Mouse (Mus musculus): ENCODE data around the gene Fcgr3. TPM values are rescaled to one million over a fixed set of nuclear protein-coding genes. Genes with fewer than 3 reads are reported as not detected.

Gene Fcgr3
- 1.3 TPM for polyA plus RNA-seq (2017; shearing (Covaris generic))

GRCm38 (mm10) chr1:171064491-171065242 lies at the start of gene Fcgr3:
TSS of gene Fcgr3 (minus strand) at chr1:171064935.

GRCm38 (mm10) chr1:171113873-171114299 lies 49.2 kb upstream of the Fcgr3 start, which contains the start of gene Cfap126:
TSS of gene Cfap126 (plus strand) at chr1:171113918.

GRCm38 (mm10) chr1:171018737-171019136 lies 46.0 kb downstream of the Fcgr3 start, which contains the start of gene Fcgr4:
TSS of gene Fcgr4 (plus strand) at chr1:171018920.

Other genes starting within 250 kb of the Fcgr3 start
- 1.8 TPM for gene Atf6, start 197.2 kb downstream of the Fcgr3 start, polyA plus RNA-seq (2017; shearing (Covaris generic))
- gene Gm26620, start 179.9 kb downstream of the Fcgr3 start, polyA plus RNA-seq (2017; shearing (Covaris generic)), result 0.49 TPM
- 38.2 TPM for gene Dusp12, start 179.4 kb downstream of the Fcgr3 start, polyA plus RNA-seq (2017; shearing (Covaris generic))
- gene Fcrlb, start 152.0 kb downstream of the Fcgr3 start, polyA plus RNA-seq (2017; shearing (Covaris generic)), result not detected
- not detected for gene Fcrla, start 137.4 kb downstream of the Fcgr3 start, polyA plus RNA-seq (2017; shearing (Covaris generic))
- gene Fcgr2b, start 88.4 kb downstream of the Fcgr3 start, polyA plus RNA-seq (2017; shearing (Covaris generic)), result not detected
- gene Fcgr4, start 46.0 kb downstream of the Fcgr3 start, polyA plus RNA-seq (2017; shearing (Covaris generic)), result not detected
- not detected for gene Cfap126, start 49.0 kb upstream of the Fcgr3 start, polyA plus RNA-seq (2017; shearing (Covaris generic))
- 119 TPM for gene Sdhc, start 85.7 kb upstream of the Fcgr3 start, polyA plus RNA-seq (2017; shearing (Covaris generic))
- not detected for gene Mpz, start 85.8 kb upstream of the Fcgr3 start, polyA plus RNA-seq (2017; shearing (Covaris generic))
- gene Pcp4l1, start 131.3 kb upstream of the Fcgr3 start, polyA plus RNA-seq (2017; shearing (Covaris generic)), result not detected
- 0.37 TPM for gene Nr1i3, start 149.0 kb upstream of the Fcgr3 start, polyA plus RNA-seq (2017; shearing (Covaris generic))
- 17.5 TPM for gene Tomm40l, start 157.6 kb upstream of the Fcgr3 start, polyA plus RNA-seq (2017; shearing (Covaris generic))
- gene Apoa2, start 160.1 kb upstream of the Fcgr3 start, polyA plus RNA-seq (2017; shearing (Covaris generic)), result not detected
- gene Fcer1g, start 169.4 kb upstream of the Fcgr3 start, polyA plus RNA-seq (2017; shearing (Covaris generic)), result not detected
- 0.12 TPM for gene Adamts4, start 185.5 kb upstream of the Fcgr3 start, polyA plus RNA-seq (2017; shearing (Covaris generic))
- 124 TPM for gene Ndufs2, start 186.5 kb upstream of the Fcgr3 start, polyA plus RNA-seq (2017; shearing (Covaris generic))
- gene B4galt3, start 205.4 kb upstream of the Fcgr3 start, polyA plus RNA-seq (2017; shearing (Covaris generic)), result 51.8 TPM
- 62.3 TPM for gene Ppox, start 216.3 kb upstream of the Fcgr3 start, polyA plus RNA-seq (2017; shearing (Covaris generic))
- gene Usp21, start 223.1 kb upstream of the Fcgr3 start, polyA plus RNA-seq (2017; shearing (Covaris generic)), result 57.4 TPM
- 50.7 TPM for gene Ufc1, start 230.1 kb upstream of the Fcgr3 start, polyA plus RNA-seq (2017; shearing (Covaris generic))